Mouse (Mus musculus) ovary, adult 18-20 months (tissue): ENCODE measurements around the gene Deaf1.
"Not testable (repeated sequence)": the region's sequence is repeated elsewhere in the genome, so short reads cannot be mapped to it uniquely, and the experiment has no call there.

ENCODE experiments used
- DNase-seq: peaks from one replicate; pipeline ENCODE4 v3.0.0; 2022; ENCODE audit warnings: low spot score, mixed read lengths

The Deaf1 gene

GRCm38 (mm10) chr7:141264041-141264700, 63.3 kb downstream of the Deaf1 start:
- no peak for DNase-seq

- DNase-seq: no peak
These were observed 63.9 kb downstream of the Deaf1 start for GRCm38 (mm10) chr7:141263640-141264039.

- DNase-seq: no peak
These were observed 66.0 kb downstream of the Deaf1 start for GRCm38 (mm10) chr7:141261480-141261879.

- no peak for DNase-seq
These were observed 71.3 kb downstream of the Deaf1 start for GRCm38 (mm10) chr7:141256159-141256558.

- not testable (repeated sequence) for DNase-seq
These were observed 77.0 kb downstream of the Deaf1 start for GRCm38 (mm10) chr7:141250486-141250885.
